Mouse (Mus musculus) forebrain, embryonic 16.5 days (tissue): ENCODE data around the gene Pou3f1. TPM values are rescaled to one million over a fixed set of nuclear protein-coding genes. Genes with fewer than 3 reads are reported as not detected.

Source experiments
- ATAC-seq: fragments of 200-750 bp; cut with Nextera tagmentation; 2 replicates; pipeline ENCODE4 v1.8.0; 2017; ENCODE audit warnings: mild to moderate bottlenecking, moderate library complexity
- H3K27ac ChIP-seq: fragments of 300-500 bp; sonication (generic); 2 replicates; pipeline ENCODE4 v1.5.1; 2014; ENCODE audit warnings: low read length, control low read depth
- H3K27me3 ChIP-seq: fragments of 300-500 bp; sonication (generic); replicated peaks from 2 replicates; pipeline ENCODE4 v1.6.1; 2014; ENCODE audit warnings: low read length; ENCODE audit not compliant: control insufficient read depth, insufficient read depth
- H3K36me3 ChIP-seq: fragments of 300-500 bp; sonication (generic); 2 replicates; pipeline ENCODE4 v1.6.1; 2014; ENCODE audit not compliant: control insufficient read depth, insufficient read depth
- H3K4me1 ChIP-seq: fragments of 300-500 bp; sonication (generic); replicated peaks from 2 replicates; pipeline ENCODE4 v1.6.1; 2014; ENCODE audit warnings: low read length; ENCODE audit not compliant: control insufficient read depth, insufficient read depth
- H3K4me2 ChIP-seq: fragments of 300-500 bp; sonication (generic); 2 replicates; pipeline ENCODE4 v1.6.1; 2014; ENCODE audit warnings: mild to moderate bottlenecking, low read length, control low read depth
- H3K4me3 ChIP-seq: fragments of 300-500 bp; sonication (generic); replicated peaks from 2 replicates; pipeline ENCODE4 v1.5.1; 2014; ENCODE audit warnings: mild to moderate bottlenecking, low read length, control low read depth
- H3K9ac ChIP-seq: fragments of 300-500 bp; sonication (generic); replicated peaks from 2 replicates; pipeline ENCODE4 v1.6.1; 2014; ENCODE audit warnings: low read depth, low read length, control low read depth
- H3K9me3 ChIP-seq: fragments of 300-500 bp; sonication (generic); 2 replicates; pipeline ENCODE4 v1.6.1; 2016; ENCODE audit warnings: low read length; ENCODE audit not compliant: control insufficient read depth
- WGBS: fragments of 180-500 bp; shearing (Covaris S2); extraction: QIAGEN DNeasy Blood & Tissue Kit; methylation state at CpG from one replicate; pipeline ENCODE4 v1.1.7; 2014; 5-methylcytosine and 5-hydroxymethylcytosine counted together
- polyA plus RNA-seq: library from polyadenylated mRNA; unstranded; fragments of >200 nt; fragmentation: Nextera tagmentation; extraction: Ambion mirVana; gene quantifications from 2 replicates; pipeline ENCODE4 v1.2.1, GENCODE M21; 2015

The Pou3f1 gene
- polyA plus RNA-seq, 1 experiment from 2014 or later = 20.9 TPM

DNA sequence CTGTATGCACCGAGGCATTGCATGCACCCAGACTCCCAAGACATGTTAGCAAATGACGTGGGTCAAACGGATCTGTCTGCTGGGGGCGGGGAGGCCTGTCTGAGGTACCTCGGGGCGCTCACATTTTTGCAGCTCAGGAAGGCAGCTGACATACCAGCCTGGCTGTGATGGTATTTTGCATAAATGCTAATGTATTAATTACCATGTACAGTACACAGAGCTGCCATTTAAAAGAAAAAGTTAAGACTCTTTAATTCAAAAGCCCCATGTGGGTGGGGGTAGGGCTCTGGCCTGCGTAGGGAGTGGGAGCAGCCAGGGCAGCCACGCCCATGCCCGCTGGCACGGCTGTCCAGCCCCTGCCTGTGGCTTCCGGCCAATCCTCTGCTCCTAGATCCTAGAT lies 35.2 kb upstream of the Pou3f1 start:
- ATAC-seq = peak; percentile 64
- H3K27ac ChIP-seq = no peak overlapping the region
- H3K9me3 ChIP-seq = no peaks in the 10 kb centered on the region
- WGBS = 47% methylated on average over 11 of the region's 11 CpGs
- H3K4me2 ChIP-seq = no peak overlapping the region
- H3K36me3 ChIP-seq = no peaks in the 10 kb centered on the region
- no peak overlapping the region for H3K4me3 ChIP-seq
- no peak overlapping the region for H3K9ac ChIP-seq
- H3K27me3 ChIP-seq = no peaks in the 10 kb centered on the region
- H3K4me1 ChIP-seq = peaks cover 40% of the 10 kb centered on the region

GRCm38 (mm10) chr4:124622566-124622965 lies 34.0 kb upstream of the Pou3f1 start:
- no peak overlapping the region for H3K4me2 ChIP-seq
- H3K9me3 ChIP-seq = no peaks in the 10 kb centered on the region
- WGBS = 78% methylated on average over 5 of the region's 5 CpGs
- ATAC-seq = no peak
- no peak overlapping the region for H3K4me3 ChIP-seq
- no peak overlapping the region for H3K9ac ChIP-seq
- peaks cover 45% of the 10 kb centered on the region for H3K4me1 ChIP-seq
- H3K27me3 ChIP-seq = no peaks in the 10 kb centered on the region
- H3K27ac ChIP-seq = no peak overlapping the region
- H3K36me3 ChIP-seq = no peaks in the 10 kb centered on the region

DNA sequence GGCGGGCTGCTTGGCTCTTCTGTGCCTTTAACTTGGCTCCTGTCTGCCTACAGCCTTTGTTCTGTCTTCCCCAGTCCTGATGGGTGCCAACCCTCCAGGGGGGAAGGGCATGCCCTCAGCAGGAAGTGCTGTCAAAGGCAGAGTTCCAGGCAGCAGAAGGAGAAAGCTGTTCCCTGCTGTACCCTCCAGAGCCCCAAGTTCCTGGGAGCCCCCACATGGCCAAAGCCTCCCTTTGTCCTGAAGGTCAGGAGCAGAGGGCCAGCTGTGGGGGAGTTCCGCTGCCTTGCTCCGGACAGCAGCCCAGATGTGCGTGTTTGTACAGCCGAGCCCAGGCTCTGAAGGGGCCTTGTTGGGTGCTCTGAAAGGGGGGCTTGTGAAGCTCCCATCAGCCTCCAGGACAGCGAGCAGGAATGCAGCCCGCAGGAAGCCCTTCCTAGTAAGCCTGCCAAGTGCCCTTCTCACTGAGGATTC lies 32.5 kb upstream of the Pou3f1 start:
- Histone ChIP-seq H3K27me3 (no peaks in the 10 kb centered on the region), H3K9me3 (no peaks in the 10 kb centered on the region), H3K4me1 (peaks cover 38% of the 10 kb centered on the region), H3K27ac (peak overlapping the region; percentile 25), H3K36me3 (no peaks in the 10 kb centered on the region), H3K4me3 (no peak overlapping the region), H3K9ac (peak overlapping the region; percentile 36), H3K4me2 (no peak overlapping the region)
- peak; percentile 51 for ATAC-seq
- 27% methylated on average over 7 of the region's 7 CpGs for WGBS

DNA sequence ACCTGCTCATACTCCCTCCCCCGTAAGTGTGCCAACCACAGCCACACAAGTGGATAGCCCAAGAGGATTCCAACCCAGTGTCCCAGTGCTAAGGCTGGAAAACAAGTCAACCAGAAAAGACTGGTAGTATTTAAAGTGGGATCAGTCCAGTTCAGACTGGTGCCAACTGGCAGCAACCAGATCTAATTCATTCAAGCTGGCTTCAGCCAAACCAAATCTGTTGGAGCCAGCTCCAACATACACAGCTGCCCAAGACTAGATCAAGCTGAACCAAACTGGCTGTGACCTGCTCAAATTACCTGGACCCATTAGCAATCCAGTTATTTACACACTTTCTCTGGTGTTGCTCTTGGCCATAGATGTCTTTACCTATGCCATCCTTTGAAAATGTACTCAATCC lies 29.8 kb upstream of the Pou3f1 start:
- 71% methylated on average over 1 of the region's 1 CpGs for WGBS
- Histone ChIP-seq H3K4me2 (no peak overlapping the region), H3K27ac (no peak overlapping the region), H3K36me3 (no peaks in the 10 kb centered on the region), H3K27me3 (no peaks in the 10 kb centered on the region), H3K4me1 (peaks cover 30% of the 10 kb centered on the region), H3K9me3 (no peaks in the 10 kb centered on the region), H3K9ac (no peak overlapping the region), H3K4me3 (no peak overlapping the region)
- ATAC-seq = peak; percentile 44; the same call in 1 of the 2 replicates

DNA sequence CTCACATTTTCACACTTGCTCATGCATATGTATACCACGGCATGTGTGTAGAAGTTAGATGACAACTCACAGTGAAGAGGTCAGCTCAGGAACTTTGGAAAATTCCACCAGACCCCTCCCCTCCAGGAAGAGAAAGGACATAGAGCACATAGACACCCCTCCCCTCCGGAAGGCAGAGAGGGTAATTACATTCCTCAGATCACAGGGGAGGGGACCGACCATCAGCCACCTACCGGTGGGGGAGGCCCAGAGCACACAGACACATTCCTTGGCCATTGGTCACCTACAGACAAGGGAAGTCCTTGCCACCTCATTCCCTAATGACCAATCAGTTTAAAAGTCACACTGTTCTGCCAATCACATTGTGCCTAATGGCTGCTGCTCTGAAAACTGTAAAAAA lies 25.2 kb upstream of the Pou3f1 start:
- no peak overlapping the region for H3K4me3 ChIP-seq
- H3K27ac ChIP-seq = no peak overlapping the region
- H3K27me3 ChIP-seq = no peaks in the 10 kb centered on the region; the same call in 1 of the 2 replicates
- no peak for ATAC-seq
- H3K9ac ChIP-seq = no peak overlapping the region
- peaks cover 5% of the 10 kb centered on the region for H3K4me1 ChIP-seq
- 65% methylated on average over 4 of the region's 4 CpGs for WGBS
- H3K4me2 ChIP-seq = no peak overlapping the region
- H3K9me3 ChIP-seq = no peaks in the 10 kb centered on the region
- no peaks in the 10 kb centered on the region for H3K36me3 ChIP-seq

DNA sequence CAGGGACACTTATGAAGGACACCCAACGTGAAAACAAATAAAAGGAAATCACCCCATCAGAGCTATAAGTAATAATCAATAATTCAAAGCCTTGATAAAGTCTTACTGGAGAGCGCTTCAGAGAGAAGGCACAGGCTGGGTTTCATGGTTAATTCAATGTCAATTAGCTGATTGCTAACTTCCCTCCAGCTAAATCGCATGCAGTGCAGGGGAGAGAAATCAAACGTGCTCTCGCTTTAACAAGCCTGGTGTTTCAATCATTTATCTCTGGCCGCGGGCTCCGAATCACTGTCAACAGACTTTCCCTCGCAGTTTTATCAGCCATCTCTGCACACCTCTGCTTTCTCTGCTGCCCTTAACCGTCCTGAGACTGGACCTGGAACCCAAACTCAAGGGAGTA lies 23.8 kb upstream of the Pou3f1 start:
- 76% methylated on average over 10 of the region's 10 CpGs for WGBS
- no peaks in the 10 kb centered on the region for H3K9me3 ChIP-seq
- no peak overlapping the region for H3K4me2 ChIP-seq
- H3K4me1 ChIP-seq = no peaks in the 10 kb centered on the region
- H3K4me3 ChIP-seq = no peak overlapping the region
- ATAC-seq = no peak
- H3K36me3 ChIP-seq = no peaks in the 10 kb centered on the region
- no peak overlapping the region for H3K27ac ChIP-seq
- H3K9ac ChIP-seq = no peak overlapping the region
- no peaks in the 10 kb centered on the region; the same call in 1 of the 2 replicates for H3K27me3 ChIP-seq

DNA sequence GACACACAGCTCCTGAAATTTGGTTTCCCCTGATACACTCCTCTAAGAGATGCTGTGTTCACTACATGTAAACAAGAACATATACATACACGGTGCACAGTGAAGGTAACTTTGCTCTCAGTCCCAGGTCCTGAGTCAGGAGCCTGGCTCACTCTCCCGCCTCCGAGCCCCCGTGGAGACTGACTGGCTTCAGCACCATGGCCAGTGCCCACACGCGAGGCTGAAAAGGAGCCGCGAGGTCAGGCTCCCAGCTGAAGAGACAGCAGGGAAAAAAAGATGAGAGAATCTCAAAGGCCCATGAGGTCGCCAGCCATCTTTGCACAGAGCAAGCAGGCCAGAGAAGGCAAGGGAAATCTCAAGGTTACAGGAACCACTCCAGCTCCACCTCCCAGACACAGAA lies 23.3 kb upstream of the Pou3f1 start:
- no peaks in the 10 kb centered on the region for H3K4me1 ChIP-seq
- no peaks in the 10 kb centered on the region for H3K36me3 ChIP-seq
- H3K27ac ChIP-seq = no peak overlapping the region
- no peak overlapping the region for H3K4me2 ChIP-seq
- H3K9me3 ChIP-seq = no peaks in the 10 kb centered on the region
- no peak overlapping the region for H3K9ac ChIP-seq
- no peak overlapping the region for H3K4me3 ChIP-seq
- no peak for ATAC-seq
- H3K27me3 ChIP-seq = no peaks in the 10 kb centered on the region; the same call in 1 of the 2 replicates
- WGBS = 8% methylated on average over 9 of the region's 9 CpGs

GRCm38 (mm10) chr4:124639715-124640114 lies 16.9 kb upstream of the Pou3f1 start:
- WGBS = 21% methylated on average over 12 of the region's 12 CpGs
- Histone ChIP-seq H3K9ac (no peak overlapping the region), H3K4me1 (peaks cover 4% of the 10 kb centered on the region), H3K4me3 (no peak overlapping the region), H3K27me3 (no peaks in the 10 kb centered on the region; the same call in none of the 2 replicates), H3K9me3 (no peaks in the 10 kb centered on the region), H3K36me3 (no peaks in the 10 kb centered on the region), H3K4me2 (no peak overlapping the region), H3K27ac (no peak overlapping the region)
- no peak for ATAC-seq

GRCm38 (mm10) chr4:124643859-124644258 lies 12.7 kb upstream of the Pou3f1 start:
- Histone ChIP-seq H3K9ac (no peak overlapping the region), H3K27ac (no peak overlapping the region), H3K4me3 (no peak overlapping the region), H3K4me2 (no peak overlapping the region), H3K4me1 (peaks cover 4% of the 10 kb centered on the region), H3K9me3 (no peaks in the 10 kb centered on the region), H3K36me3 (no peaks in the 10 kb centered on the region), H3K27me3 (peaks cover 6% of the 10 kb centered on the region)
- WGBS = 93% methylated on average over 9 of the region's 9 CpGs
- no peak for ATAC-seq

GRCm38 (mm10) chr4:124644974-124645433 lies 11.6 kb upstream of the Pou3f1 start:
- WGBS = 23% methylated on average over 3 of the region's 3 CpGs

More at GRCm38 (mm10) chr4:124644974-124645433, 11.6 kb upstream of the Pou3f1 start:
- Histone ChIP-seq H3K9me3 (no peaks in the 10 kb centered on the region), H3K27me3 (peaks cover 9% of the 10 kb centered on the region), H3K27ac (no peak overlapping the region), H3K36me3 (no peaks in the 10 kb centered on the region), H3K9ac (no peak overlapping the region), H3K4me1 (no peaks in the 10 kb centered on the region; the same call in none of the 2 replicates), H3K4me3 (no peak overlapping the region), H3K4me2 (no peak overlapping the region)
- ATAC-seq = no peak
